Comparison of ENCODE assay signal across 18 mouse cellular contexts in the genomic region with DNA sequence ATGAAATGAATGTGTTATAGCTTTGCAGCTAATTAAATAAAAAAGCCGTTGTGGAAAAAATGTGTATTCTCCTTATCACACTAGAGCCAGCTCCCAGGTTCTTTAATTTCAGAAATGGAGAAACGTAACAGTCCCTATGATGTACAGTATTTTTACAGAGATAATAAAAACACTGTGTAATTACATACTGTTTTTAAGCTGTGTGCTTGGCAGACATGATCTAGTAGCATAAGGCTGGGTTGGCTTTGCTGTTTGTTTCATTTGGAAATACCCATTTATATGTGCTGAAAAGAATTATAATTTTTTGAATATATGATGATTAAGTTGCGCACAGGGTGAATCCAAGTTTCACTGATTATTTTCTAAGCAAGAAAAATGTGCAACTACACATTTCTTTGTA.
"Had no signal": no experiment of that assay in that cellular context is flagged by ENCODE, and none has a peak within 500 bp of the region (broad histone marks: within the 10 kb centered on the region; RNA-seq: fewer than 3 reads in every experiment).

No protein-coding gene starts in this region.

- H3K27me3 ChIP-seq: lung, embryonic 15.5 days; midbrain, embryonic 12.5 days; neural tube, embryonic 13.5 days; neural tube, embryonic 15.5 days; stomach, embryonic 15.5 days had no signal

- DNase-seq: liver, postnatal 0 days; lung, adult 2 months; lung, postnatal 14 days; lung, postnatal 4 days; midbrain, embryonic 14.5 days; right cerebral cortex, postnatal 14 days; thymus, adult 2 months; thymus, postnatal 36 days had no signal

- H3K4me3 ChIP-seq: lung, embryonic 15.5 days; midbrain, embryonic 10.5 days; midbrain, embryonic 12.5 days; myocyte; neural tube, embryonic 13.5 days; neural tube, embryonic 15.5 days; stomach, embryonic 15.5 days had no signal

- H3K36me3 ChIP-seq: lung, embryonic 15.5 days; midbrain, embryonic 10.5 days; midbrain, embryonic 12.5 days; neural tube, embryonic 13.5 days; neural tube, embryonic 15.5 days; stomach, embryonic 15.5 days had no signal

- H3K9me3 ChIP-seq: lung, embryonic 15.5 days; midbrain, embryonic 10.5 days; midbrain, embryonic 12.5 days; neural tube, embryonic 13.5 days; neural tube, embryonic 15.5 days; stomach, embryonic 15.5 days had no signal

- H3K9ac ChIP-seq: liver, postnatal 0 days; lung, embryonic 15.5 days; midbrain, embryonic 12.5 days; neural tube, embryonic 13.5 days; neural tube, embryonic 15.5 days; stomach, embryonic 15.5 days had no signal

- ATAC-seq: liver, postnatal 0 days; lung, postnatal 0 days; midbrain, embryonic 16.5 days had no signal

- H3K4me1 ChIP-seq: lung, embryonic 15.5 days; midbrain, embryonic 10.5 days; midbrain, embryonic 12.5 days; neural tube, embryonic 13.5 days; neural tube, embryonic 15.5 days; stomach, embryonic 15.5 days had no signal

- H3K4me2 ChIP-seq: lung, embryonic 15.5 days; midbrain, embryonic 12.5 days; neural tube, embryonic 13.5 days; neural tube, embryonic 15.5 days; stomach, embryonic 15.5 days had no signal

- H3K27ac ChIP-seq: lung, embryonic 15.5 days; midbrain, embryonic 10.5 days; midbrain, embryonic 12.5 days; neural tube, embryonic 13.5 days; neural tube, embryonic 15.5 days; stomach, embryonic 15.5 days; stomach, postnatal 0 days had no signal
